ENCODE assay signal across 8 mouse cellular contexts in genomic region chr16:91646681-91647419, GRCm38 (mm10). TPM values are rescaled to one million over a fixed set of nuclear protein-coding genes. Genes with fewer than 3 reads are reported as not detected.
DNase-seq lines count a peak whose midpoint lies in the region; ATAC-seq and TF ChIP-seq lines count a peak whose summit lies in the region.

Gart (minus strand) TSS chr16:91646952.

- WGBS in hindbrain, embryonic 14.5 days = under 1% methylated on average over 59 of the region's 59 CpGs

- peak within 1 kb of the TSS; percentile 98 for H3K27ac ChIP-seq in hindbrain, embryonic 14.5 days

- peak within 1 kb of the TSS; percentile 96 for H3K4me2 ChIP-seq in hindbrain, embryonic 14.5 days (replicated peaks)

- H3K4me1 ChIP-seq in hindbrain, embryonic 14.5 days (replicated peaks; ENCODE audit: control insufficient read depth, insufficient read depth, low read length) = peaks cover 15% of the 10 kb centered on the region

- peak; percentile 92 for ATAC-seq in Patski
- peak; percentile 91 for ATAC-seq in hindbrain, embryonic 14.5 days (ENCODE audit: low FRiP score)

- peaks cover 26% of the 10 kb centered on the region for H3K36me3 ChIP-seq in hindbrain, embryonic 14.5 days (replicated peaks; ENCODE audit: control insufficient read depth, insufficient read depth)

- H3K9me3 ChIP-seq in hindbrain, embryonic 14.5 days (ENCODE audit: control insufficient read depth, low read length) = no peaks in the 10 kb centered on the region

- CTCF ChIA-PET in Patski (lab: Charles Lee) = interaction anchor here (1.6 kb wide), 1 partner anchor 8 kb away, joined by 5 read pairs; no protein-coding TSS in a partner anchor

- peak; percentile 43 for DNase-seq in Patski (ENCODE audit: low read depth, low spot score)
- DNase-seq in cerebellum, postnatal 14 days = peak; percentile 96
- DNase-seq in frontal cortex, postnatal 25 days (ENCODE audit: low spot score in 2 of 2) = peak; percentile 80 to 89
- DNase-seq in hindbrain, embryonic 14.5 days (ENCODE audit: low spot score) = peak; percentile 84
- peak; percentile 93 to 94 for DNase-seq in layer of hippocampus, postnatal 36 days
- DNase-seq in lung, postnatal 36 days = peak; percentile 96
- DNase-seq in retina, postnatal 1 day = peak; percentile 94
- peak; percentile 96 for DNase-seq in urinary bladder, adult 2 months (ENCODE audit: low spot score)

- TF ChIP-seq CTCF in Patski (IDR thresholded peaks at IDR 0.05) = no peak

- no peaks in the 10 kb centered on the region for H3K27me3 ChIP-seq in Patski
- H3K27me3 ChIP-seq in hindbrain, embryonic 14.5 days (ENCODE audit: control insufficient read depth, insufficient read depth, low read length) = no peaks in the 10 kb centered on the region

- peak within 1 kb of the TSS; percentile 65 for H3K4me3 ChIP-seq in hindbrain, embryonic 14.5 days (replicated peaks; ENCODE audit: low read length)

- POLR2A ChIA-PET in Patski (lab: Charles Lee) = interaction anchor here (0.6 to 1.5 kb wide), 6 partner anchors 10 to 151 kb away, joined by 3 to 7 read pairs (median 3); partner anchors contain the start of gene Dnajc28

- in situ Hi-C loops in Patski (cut with MboI; ENCODE audit: low pct_unique_long_range_greater_than_20kb) = no loop called here

- peak within 1 kb of the TSS; percentile 88 for H3K9ac ChIP-seq in hindbrain, embryonic 14.5 days

RNA-seq across cellular contexts. Expression of gene Gart, which starts in this region (rescaled TPM):
- polyA plus RNA-seq in Patski (2021) = 79.5 TPM
- 55.7 and 58.1 TPM in 2 replicates for polyA plus RNA-seq in hindbrain, embryonic 14.5 days (2014; fragmentation: Nextera tagmentation; extraction: Ambion mirVana)
- 10 to 100 TPM; 44.4 to 46.0 TPM for total RNA-seq in layer of hippocampus, postnatal 36 days (2021)
- polyA plus RNA-seq in urinary bladder, adult 2 months (2012; rRNA removed) = 35.4 and 40.2 TPM in 2 replicates

Comparison
In these comparisons a context has a peak if more than half of its experiments do, and no peak if none do; other contexts are left out.
1. Peak in every context shown above with its lines: DNase-seq, ATAC-seq, H3K4me3 ChIP-seq and H3K27ac ChIP-seq.
2. DNase-seq: peak in every context shown above with its lines; median percentile 96 in cerebellum, postnatal 14 days; 96 in lung, postnatal 36 days; 96 in urinary bladder, adult 2 months; 94 in retina, postnatal 1 day; 94 in layer of hippocampus, postnatal 36 days; 84 in frontal cortex, postnatal 25 days; 84 in hindbrain, embryonic 14.5 days; 43 in Patski.